In the genomic region with DNA sequence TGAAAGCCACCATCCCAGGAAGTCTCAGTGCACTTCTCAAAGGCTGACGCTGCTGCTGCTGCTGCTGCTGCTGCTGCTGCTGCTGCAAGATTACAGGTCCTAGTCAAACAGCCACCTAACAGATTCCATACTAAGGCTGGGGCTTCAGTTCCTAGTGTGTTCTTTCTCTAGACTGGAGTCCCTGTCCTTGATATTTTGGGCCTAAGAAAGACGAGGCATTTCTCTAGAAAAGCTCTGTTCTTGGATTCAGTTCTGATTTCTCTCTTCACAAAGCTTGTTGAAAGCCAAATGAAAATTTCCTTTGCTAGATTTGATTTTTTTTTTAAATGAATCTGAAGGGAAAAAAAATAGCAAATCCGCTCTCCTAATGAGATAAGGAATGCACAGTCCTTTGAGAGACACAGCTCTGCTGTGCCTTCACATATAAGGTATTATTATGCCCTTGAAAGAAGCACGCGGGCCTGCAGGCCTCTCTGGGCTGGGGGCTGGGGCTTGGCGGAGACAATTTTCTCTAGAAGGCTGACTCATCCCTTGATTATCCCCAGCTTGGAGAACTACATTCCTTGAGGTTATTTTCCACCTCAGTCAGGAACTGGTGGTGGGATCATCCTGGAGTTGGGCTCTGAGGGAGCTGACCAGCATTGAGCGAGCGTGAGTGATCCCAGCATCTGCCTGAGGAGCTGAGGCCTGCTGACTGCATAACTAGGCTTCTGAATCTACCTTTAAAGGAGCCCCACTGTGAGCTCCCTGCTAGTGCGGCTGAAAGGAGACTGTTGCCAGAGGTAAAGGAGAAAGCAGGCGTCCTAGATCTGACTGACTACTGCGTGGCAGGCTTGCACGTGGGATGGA, we compare ENCODE assay signal across 15 mouse cellular contexts. TPM values are rescaled to one million over a fixed set of nuclear protein-coding genes. Genes with fewer than 3 reads are reported as not detected.
DNase-seq lines count a peak whose midpoint lies in the region; ATAC-seq and TF ChIP-seq lines count a peak whose summit lies in the region.
"Had no signal": no experiment of that assay in that cellular context is flagged by ENCODE, and none has a peak within 500 bp of the region (broad histone marks: within the 10 kb centered on the region; RNA-seq: fewer than 3 reads in every experiment).

No protein-coding gene starts in this region.

- H3K4me2 ChIP-seq in stomach, postnatal 0 days (replicated peaks; ENCODE audit: low read depth): no peak overlapping the region
- H3K4me2 ChIP-seq: heart, embryonic 13.5 days; limb, embryonic 15.5 days had no signal

- no peak overlapping the region for H3K9ac ChIP-seq in stomach, postnatal 0 days (ENCODE audit: low read length)
- H3K9ac ChIP-seq: heart, embryonic 13.5 days; limb, embryonic 15.5 days had no signal

- 38% methylated on average over 12 of the region's 12 CpGs for WGBS in stomach, postnatal 0 days

- no peak for TF ChIP-seq CTCF in stomach, postnatal 0 days (IDR thresholded peaks at IDR 0.05; ENCODE audit: low read depth)

- H3K27ac ChIP-seq in stomach, postnatal 0 days (replicated peaks): no peak overlapping the region
- H3K27ac ChIP-seq: heart, embryonic 13.5 days; limb, embryonic 15.5 days had no signal

- no peak for DNase-seq in frontal cortex, postnatal 25 days (ENCODE audit: low spot score in 2 of 2)
- DNase-seq in right cerebral cortex, adult 18-20 months: peak; percentile 54
- DNase-seq in right cerebral cortex, postnatal 10 days (ENCODE audit: low spot score in 2 of 2): no peak
- peak; percentile 31 to 39 for DNase-seq in left cerebral cortex, postnatal 14 days (ENCODE audit: low spot score in 2 of 2)
- DNase-seq in stomach, postnatal 0 days (ENCODE audit: low spot score): no peak
- DNase-seq in heart, postnatal 14 days: no peak
- DNase-seq: adrenal gland, adult 2 months; cerebellum, adult 2 months; kidney, postnatal 10 days; lung, postnatal 14 days had no signal

- no peak for TF ChIP-seq EP300 in stomach, postnatal 0 days (optimal IDR thresholded peaks at IDR 0.05)

- no peaks in the 10 kb centered on the region for H3K36me3 ChIP-seq in stomach, postnatal 0 days (ENCODE audit: control insufficient read depth, insufficient read depth, low read length)
- H3K36me3 ChIP-seq: heart, embryonic 13.5 days; limb, embryonic 15.5 days had no signal

- H3K9me3 ChIP-seq in stomach, postnatal 0 days (ENCODE audit: control insufficient read depth, low read length): no peaks in the 10 kb centered on the region
- H3K9me3 ChIP-seq: heart, embryonic 13.5 days; limb, embryonic 15.5 days had no signal

- intact Hi-C loops in left cerebral cortex, postnatal 14 days (cut with DNase I): no loop called here
- intact Hi-C loops in heart, postnatal 14 days (cut with DNase I): no loop called here

- H3K27me3 ChIP-seq in stomach, postnatal 0 days (ENCODE audit: control insufficient read depth, insufficient read depth, low read length): no peaks in the 10 kb centered on the region
- H3K27me3 ChIP-seq: heart, embryonic 13.5 days; limb, embryonic 15.5 days had no signal

- no peak overlapping the region for H3K4me3 ChIP-seq in stomach, postnatal 0 days (ENCODE audit: low read depth, low read length)
- H3K4me3 ChIP-seq: heart, embryonic 13.5 days; limb, embryonic 15.5 days had no signal

- no peaks in the 10 kb centered on the region for H3K4me1 ChIP-seq in stomach, postnatal 0 days (replicated peaks; ENCODE audit: control insufficient read depth, insufficient read depth)

- ATAC-seq in frontal cortex, adult (ENCODE audit: low TSS enrichment): peak; percentile 94
- peak; percentile 29; the same call in 1 of the 2 replicates for ATAC-seq in stomach, postnatal 0 days (ENCODE audit: low FRiP score, low TSS enrichment)
- ATAC-seq in erythroblast, adult 5-6 weeks (replicated peaks; ENCODE audit: low FRiP score, poor library complexity, severe bottlenecking): no peak
- ATAC-seq: forebrain, embryonic 14.5 days had no signal

RNA-seq across cellular contexts. Expression of a gene that starts 21.2 kb away (rescaled TPM):
- total RNA-seq in left cerebral cortex, postnatal 14 days (2021): 10 to 100 TPM; 27.6 to 30.0 TPM
- polyA plus RNA-seq in stomach, postnatal 0 days (2015; fragmentation: Nextera tagmentation; extraction: Ambion mirVana): 4.0 and 4.4 TPM in 2 replicates
- 1 to 10 TPM; 1.3 to 2.4 TPM for total RNA-seq in heart, postnatal 14 days (2021)
- total RNA-seq in erythroblast, adult 5-6 weeks (2015; ENCODE audit: low replicate concordance): 246 and 272 TPM in 2 replicates
- total RNA-seq in erythroblast, adult 5-6 weeks (2017; ENCODE audit: low replicate concordance): 487 and 489 TPM in 2 replicates

Comparison
In these comparisons a context has a peak if more than half of its experiments do, and no peak if none do; other contexts are left out.
1. DNase-seq: peak in right cerebral cortex, adult 18-20 months (single experiment) and left cerebral cortex, postnatal 14 days (2 of 2); none in frontal cortex, postnatal 25 days (0 of 2), right cerebral cortex, postnatal 10 days (0 of 2), stomach, postnatal 0 days (single experiment) and heart, postnatal 14 days (0 of 2).
2. RNA of a gene that starts 21.2 kb away (total RNA-seq): 246 to 489 TPM in erythroblast, adult 5-6 weeks and 27.6 to 30.0 TPM in left cerebral cortex, postnatal 14 days; 1.3 to 2.4 TPM in heart, postnatal 14 days; every median in the first group is over 4 times any median in the second.